Mouse (Mus musculus): ENCODE measurements around the gene Nsmce4a.
"Not testable (repeated sequence)": the region's sequence is repeated elsewhere in the genome, so short reads cannot be mapped to it uniquely, and the experiment has no call there.

Nsmce4a gene

DNA sequence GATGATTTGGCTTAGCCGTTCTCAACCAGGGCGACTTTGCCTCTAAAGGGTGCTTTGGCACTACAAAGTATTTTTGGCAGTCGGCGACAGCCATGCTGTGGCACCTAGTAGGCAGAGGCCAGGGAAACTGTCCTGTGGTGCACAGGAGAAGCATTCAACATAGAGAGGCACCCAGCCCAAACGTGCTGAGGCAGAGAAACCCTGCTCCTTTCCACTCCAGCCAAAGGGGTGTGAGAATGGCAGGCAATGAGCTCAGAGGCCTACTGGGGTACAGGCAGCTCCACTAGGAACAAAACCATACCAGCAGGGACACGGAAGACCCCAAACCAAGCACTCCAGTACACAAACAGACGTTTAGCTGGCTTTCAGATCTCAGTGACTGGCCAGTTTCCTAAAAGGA lies 32.7 kb downstream of the Nsmce4a start:
- no peak for DNase-seq (ENCODE audit: low read depth in 2 of 2, low spot score in 2 of 2)

GRCm38 (mm10) chr7:130537068-130537467 lies 35.9 kb downstream of the Nsmce4a start:
- DNase-seq (ENCODE audit: low read depth in 2 of 2, low spot score in 2 of 2), result no peak

DNA sequence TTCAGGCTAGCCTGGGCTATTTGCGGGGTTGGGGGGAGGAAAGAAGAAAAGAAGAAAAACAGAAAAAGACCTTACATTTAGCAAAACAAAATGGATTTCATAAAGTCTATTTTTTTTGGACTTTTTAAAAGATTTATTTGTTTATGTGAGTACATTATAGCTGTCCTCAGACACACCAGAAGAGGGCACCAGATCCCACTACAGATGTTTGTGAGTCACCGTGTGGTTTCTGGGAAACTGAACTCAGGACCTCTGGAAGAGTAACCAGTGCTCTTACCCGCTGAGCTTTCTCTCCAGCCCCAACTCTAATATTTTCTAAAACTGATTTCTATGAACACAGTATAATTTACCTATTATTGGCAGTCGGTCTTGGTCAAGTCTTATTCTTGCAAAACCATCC lies 37.7 kb downstream of the Nsmce4a start:
- DNase-seq (ENCODE audit: low read depth in 2 of 2, low spot score in 2 of 2), result no peak

- peak; percentile 73 to 80 for DNase-seq (ENCODE audit: low read depth in 2 of 2, low spot score in 2 of 2)
Observed at GRCm38 (mm10) chr7:130533316-130534260, 39.3 kb downstream of the Nsmce4a start.

DNA sequence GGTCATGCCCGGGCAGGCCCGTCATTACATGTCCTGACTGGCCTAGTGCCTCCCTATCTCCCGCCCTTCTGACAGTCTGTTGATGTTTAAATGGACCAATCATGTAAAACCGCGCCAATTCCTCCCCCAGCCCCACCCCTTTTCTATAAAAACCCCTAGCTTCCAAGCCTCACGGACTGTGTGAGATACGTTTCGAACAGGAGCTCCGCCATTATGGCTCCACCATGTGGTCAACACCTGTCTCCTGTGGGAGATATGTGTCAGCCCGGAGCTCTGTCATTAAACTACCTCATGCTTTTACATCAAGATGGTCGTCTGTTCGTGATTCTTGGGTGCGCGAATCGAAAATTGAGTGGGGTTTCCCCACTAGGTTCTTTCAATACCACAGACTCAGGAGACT lies 41.8 kb downstream of the Nsmce4a start:
- not testable (repeated sequence) for DNase-seq (ENCODE audit: low read depth in 2 of 2, low spot score in 2 of 2)

GRCm38 (mm10) chr7:130527306-130527705 lies 45.6 kb downstream of the Nsmce4a start:
- DNase-seq (ENCODE audit: low read depth in 2 of 2, low spot score in 2 of 2), result no peak

- DNase-seq (ENCODE audit: low read depth in 2 of 2, low spot score in 2 of 2), result no peak
Observed at GRCm38 (mm10) chr7:130523451-130523850, 49.5 kb downstream of the Nsmce4a start.

DNA sequence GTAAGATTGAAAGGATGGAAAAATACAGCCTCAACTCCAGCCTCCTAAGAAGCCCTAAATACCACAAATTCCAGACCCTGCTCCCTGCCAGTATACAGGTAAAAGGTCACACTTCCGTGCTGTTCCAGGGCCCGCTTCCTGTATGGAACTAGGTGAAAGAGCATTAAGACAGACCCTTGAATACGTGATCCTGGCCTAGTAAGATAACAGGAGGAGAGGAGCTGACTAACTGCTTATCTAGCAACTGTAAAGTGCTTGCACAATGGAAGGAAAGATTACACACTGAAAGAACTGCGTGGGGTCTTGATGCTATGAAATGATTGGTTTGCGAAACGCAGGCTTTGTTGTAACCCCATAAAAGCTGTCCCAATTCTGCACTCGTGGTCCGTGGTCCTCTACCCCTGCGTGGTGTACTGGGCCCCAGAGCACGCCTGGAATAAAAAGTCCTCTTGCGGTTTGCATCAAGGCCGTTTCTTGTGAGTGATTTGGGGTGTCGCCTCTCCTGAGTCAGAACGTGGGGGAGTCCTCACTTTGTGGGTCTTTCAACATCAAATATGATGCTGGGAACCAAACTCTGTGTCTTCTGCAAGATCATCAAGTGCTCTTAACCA lies 52.0 kb downstream of the Nsmce4a start:
- no peak for DNase-seq (ENCODE audit: low read depth in 2 of 2, low spot score in 2 of 2)

- DNase-seq (ENCODE audit: low read depth in 2 of 2, low spot score in 2 of 2), result no peak
Observed at GRCm38 (mm10) chr7:130520049-130520425, 52.9 kb downstream of the Nsmce4a start, which contains the start of gene Ate1. Ate1 (minus strand) TSS chr7:130520369.

DNA sequence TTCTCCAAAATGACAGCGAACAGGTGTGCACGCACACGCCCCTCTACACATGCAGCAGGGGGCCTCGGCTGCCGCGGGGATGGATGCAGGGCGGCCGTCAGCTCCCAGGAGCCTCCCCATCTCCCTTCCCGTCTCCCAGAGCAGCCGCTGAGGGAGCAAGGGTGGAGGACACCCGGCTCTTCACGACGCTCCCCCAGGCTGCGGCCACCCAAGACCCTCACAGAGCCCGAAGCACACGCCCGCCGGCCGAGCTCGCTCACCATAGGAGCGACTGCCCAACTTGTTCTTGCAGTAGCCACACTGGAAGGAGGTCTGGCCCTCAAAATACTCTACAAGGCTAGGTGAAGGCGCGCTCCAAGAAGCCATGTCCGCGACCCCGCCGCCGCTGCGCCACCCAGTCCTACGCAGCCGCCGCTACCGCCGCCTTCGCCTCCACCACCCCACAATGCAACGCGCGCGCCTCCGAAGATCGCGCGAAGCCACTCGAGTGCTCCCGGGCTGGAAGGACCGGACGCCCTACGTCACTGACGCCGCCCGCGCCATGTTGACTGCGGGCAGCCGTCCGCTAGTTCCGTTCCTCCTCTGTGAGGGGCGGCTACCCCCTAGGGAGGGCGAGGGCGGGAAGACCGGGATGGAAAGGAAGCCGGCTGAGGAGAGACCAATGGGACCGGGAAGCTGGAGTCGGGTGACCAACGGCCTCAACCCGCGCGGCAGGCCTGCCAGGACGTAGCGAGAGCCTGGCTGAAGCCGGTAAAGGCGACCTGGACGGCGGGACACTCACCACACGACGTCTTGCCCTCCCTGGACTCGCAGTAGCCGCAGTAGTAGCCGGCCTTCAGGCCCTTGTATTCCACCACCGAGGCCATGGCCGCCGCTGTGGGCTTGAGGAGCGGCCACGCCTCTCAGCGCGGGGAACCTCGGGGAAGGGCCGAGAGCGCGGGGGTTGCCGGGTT lies 53.5 kb downstream of the Nsmce4a start:
- peak; percentile 89 to 93 for DNase-seq (ENCODE audit: low read depth in 2 of 2, low spot score in 2 of 2)

- peak in 1 of 2 experiments; percentile 9 for DNase-seq (ENCODE audit: low read depth in 2 of 2, low spot score in 2 of 2)
Observed at GRCm38 (mm10) chr7:130518213-130519095, 54.5 kb downstream of the Nsmce4a start.

DNA sequence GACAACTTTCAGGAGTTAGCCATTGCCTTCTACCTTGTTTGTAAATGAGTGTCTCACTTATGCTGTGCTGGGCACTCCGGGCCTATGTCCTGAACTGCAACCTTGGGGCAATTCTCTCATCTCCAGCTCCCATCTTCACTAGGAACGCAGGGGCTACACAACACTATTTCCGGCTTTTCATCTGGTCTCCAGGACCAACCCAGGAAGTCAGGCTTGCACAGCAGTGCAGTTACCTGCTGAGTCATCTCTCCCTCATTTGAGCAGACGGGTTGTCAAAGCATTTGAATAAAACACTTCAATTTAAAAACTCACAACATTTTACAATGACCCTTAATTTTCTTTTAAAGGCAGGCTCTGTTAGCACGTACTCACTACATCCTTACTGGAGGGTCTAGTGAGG lies 62.7 kb downstream of the Nsmce4a start:
- DNase-seq (ENCODE audit: low read depth in 2 of 2, low spot score in 2 of 2), result no peak

DNA sequence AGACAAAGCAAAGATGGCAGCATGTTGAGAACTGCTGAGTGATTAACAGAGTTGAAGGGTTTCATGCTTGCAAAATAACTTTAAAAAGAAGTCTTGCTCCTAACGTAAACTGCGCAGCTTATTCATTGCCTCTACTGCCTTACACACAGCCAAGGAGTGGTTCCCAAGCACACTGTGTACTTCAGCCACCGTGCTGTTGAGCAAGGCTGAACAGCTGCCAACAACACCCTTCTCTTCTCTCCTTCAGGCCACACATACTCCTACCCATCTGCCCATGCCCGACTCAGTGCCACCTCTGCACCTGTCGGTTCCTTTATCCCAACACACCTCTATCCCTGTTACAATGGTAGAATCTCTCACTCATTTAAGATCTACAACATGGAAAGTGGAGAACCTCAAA lies 69.9 kb downstream of the Nsmce4a start:
- DNase-seq (ENCODE audit: low read depth in 2 of 2, low spot score in 2 of 2), result no peak

DNA sequence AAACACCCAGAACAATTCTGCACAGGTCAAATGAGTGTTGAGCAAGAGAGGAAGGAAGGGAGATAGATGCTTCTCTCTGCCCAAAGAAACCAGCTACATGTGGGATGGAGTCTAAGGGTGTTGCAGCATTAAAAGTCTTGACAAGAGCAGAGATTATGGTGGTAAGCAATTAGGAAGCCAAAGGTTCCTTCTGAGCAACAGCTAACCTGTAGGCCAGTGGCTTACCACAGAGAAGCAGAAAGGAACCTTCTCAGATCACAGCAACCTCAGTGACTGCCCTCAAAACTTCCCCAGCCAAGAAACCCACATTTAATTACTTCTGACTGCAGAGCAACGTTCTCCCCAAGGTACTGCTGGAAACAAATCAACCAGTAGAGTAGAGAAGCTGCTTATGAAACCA lies 71.4 kb downstream of the Nsmce4a start:
- no peak for DNase-seq (ENCODE audit: low read depth in 2 of 2, low spot score in 2 of 2)

DNA sequence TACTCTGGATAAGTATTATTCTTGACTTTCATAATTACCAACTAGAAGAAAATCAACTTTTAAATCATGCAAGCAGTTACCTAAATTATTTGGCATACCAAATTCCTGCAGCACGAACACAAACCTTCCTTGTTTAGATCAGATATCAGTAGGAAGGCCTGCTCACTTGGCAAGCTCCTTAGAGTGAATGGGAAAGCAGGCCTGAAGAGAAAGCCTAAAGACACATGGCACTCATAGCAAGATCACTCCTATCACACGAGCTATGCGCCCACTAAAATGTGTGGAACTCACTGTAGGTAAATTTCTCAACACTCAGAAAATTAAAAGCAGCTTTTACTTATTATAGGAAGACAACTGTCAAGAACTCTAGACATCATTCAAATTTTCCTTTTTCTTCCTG lies 79.6 kb downstream of the Nsmce4a start:
- DNase-seq (ENCODE audit: low read depth in 2 of 2, low spot score in 2 of 2), result no peak

DNA sequence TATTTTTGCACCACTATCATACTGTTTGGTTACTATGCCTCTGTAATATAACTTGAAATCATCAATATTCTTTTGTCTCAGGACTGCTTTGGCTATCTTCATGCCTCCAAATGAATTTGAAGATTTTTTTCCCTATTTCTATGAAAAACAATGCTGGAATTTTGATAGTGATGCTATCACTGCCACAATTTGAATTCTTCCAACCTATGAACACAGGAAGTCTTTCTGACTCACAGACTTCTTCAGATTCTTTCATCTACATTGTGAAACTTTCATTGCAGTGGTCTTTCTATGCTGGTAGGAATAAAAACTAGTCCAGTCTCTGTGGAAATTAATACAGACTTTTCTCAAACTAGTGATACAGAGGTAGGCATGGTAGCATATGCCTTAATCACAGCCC lies 80.9 kb downstream of the Nsmce4a start:
- no peak for DNase-seq (ENCODE audit: low read depth in 2 of 2, low spot score in 2 of 2)
